Mouse (Mus musculus) B cell, adult (primary cell): ENCODE measurements around the gene Cenpa. TPM values are rescaled to one million over a fixed set of nuclear protein-coding genes. Genes with fewer than 3 reads are reported as not detected.

Experiments
- total RNA-seq: library from RNA; stranded (reverse); gene quantifications from 4 replicates; pipeline ENCODE4 v1.2.4, GENCODE M21; 2023; ENCODE audit not compliant: inconsistent age

Gene Cenpa
- total RNA-seq = 221 to 283 TPM (median 261 TPM) in 4 replicates

DNA sequence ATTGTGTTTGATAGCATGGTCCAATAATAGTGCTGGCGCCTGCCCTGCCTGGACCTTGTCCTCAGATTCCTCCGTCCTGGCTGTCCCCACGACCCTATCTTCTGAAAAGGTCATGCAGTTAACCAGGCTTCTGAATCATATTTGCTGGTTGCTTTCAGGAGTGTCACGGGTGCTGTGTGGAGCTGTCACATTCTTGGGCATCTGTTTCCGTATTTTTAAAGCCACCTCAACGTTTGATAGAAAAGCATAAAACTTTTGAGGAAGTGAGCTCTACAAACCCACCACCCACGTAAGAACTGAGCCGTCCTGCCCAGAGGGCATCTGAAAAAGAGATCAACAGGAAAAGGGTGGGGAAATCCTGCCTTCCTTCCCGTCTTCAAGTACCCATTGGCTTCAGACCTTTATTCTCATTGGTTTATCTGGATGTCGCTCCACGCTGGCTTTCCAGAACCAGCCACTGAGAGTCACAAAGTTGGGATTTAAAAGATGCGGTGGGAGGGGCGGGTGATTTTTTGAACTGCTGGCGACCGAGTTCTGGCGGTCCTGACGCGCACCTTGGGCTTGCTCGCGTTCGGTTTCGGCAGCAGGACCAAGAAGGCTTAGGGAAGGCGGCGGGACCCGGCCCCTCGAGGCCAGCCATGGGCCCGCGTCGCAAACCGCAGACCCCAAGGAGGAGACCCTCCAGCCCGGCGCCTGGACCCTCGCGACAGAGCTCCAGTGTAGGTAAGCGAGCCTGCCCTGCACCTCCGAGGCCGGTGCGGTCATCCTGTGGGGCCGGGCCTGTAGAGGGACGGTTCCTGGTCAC, at the start of gene Cenpa:
TSS of gene Cenpa (plus strand) at position 387 of the 805 bp plus-strand sequence.

DNA sequence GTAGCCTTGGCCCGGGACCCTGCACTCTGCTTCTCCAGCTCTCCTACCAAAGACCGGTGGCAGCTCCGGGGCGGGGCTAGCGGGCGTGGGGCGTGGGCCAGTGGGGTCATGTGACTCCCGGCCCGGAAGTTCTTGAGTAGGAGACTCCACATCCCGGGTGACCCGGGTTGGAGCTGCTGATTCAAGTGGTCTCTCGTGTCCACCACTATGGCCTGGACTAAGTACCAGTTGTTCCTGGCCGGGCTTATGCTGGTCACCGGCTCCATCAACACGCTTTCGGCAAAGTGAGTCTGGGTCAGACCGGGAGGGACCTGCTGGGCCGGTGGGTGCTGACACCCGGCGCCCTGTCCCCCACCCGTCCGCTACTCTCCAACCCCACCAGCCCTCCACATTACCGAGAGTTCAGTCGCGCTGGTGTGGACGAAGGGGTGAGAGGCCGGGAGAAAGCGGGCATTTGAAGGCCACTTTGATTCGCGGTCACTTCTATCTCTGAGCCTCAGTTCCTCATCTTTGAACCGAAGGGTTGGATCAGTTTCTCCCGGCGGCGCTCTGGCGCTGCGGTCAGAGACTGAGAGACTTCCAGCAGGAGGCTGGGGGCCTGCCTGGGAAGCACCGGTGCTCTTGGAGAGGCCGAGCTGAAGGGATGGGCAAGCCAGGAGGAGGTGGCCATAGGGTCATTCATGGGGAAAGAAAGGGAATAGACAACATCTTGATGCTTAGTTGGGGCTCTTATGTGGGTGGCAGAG, 18.6 kb upstream of the Cenpa start, which contains the start of gene Slc35f6:
TSS of gene Slc35f6 (plus strand) at position 119 of the 746 bp plus-strand sequence.

DNA sequence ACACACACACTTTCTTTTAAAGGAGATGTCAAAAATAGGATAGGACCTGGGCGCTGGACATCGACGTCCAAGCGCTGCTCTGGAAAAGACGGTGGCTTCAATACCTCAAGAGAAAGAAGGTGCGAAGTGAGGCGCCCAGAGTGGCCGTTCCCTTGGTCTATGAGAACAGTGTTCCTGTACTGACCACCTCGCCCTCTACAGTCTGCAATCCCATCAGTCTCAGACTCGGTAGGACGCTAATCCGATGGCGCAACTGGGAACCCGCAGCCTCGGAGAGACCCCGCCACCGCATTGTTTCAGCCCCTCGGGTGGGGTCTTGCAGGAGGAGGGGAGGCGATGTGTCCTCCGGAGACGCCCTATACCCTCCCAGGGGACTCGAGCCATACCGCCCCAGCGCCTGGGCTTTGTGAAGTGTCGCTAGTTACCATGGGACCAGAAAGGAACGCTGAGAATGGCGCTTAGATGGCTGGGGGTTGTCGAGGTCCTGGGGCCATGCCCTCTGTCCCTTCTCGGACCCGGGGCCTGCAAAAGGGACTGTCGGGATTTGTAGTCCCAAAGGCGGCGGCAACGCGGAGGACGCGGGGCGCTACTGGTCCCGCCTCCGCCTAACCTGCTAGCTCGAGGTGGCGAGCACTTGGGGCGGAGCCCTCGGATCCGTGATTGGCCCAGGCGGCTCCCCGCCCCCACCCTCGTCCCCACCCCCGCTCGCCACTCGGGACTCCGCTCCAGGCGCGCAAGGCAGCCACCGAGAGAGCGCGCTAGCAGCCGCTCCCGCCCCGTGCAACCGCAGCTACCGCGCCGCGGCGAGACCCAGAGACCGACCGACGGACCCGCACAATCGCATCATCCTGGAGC, 44.8 kb downstream of the Cenpa start, which contains the start of gene Dpysl5:
TSS of gene Dpysl5 (plus strand) at position 418 of the 855 bp plus-strand sequence.

Other genes starting within 250 kb of the Cenpa start
- gene Otof, start 204.8 kb upstream of the Cenpa start, total RNA-seq = not detected in 4 replicates
- gene 1700001C02Rik, start 200.7 kb upstream of the Cenpa start, total RNA-seq = not detected in 4 replicates
- gene Cib4, start 120.9 kb upstream of the Cenpa start, total RNA-seq = not detected in 4 replicates
- 0.57 to 1.1 TPM (median 0.88 TPM) in 4 replicates for gene Kcnk3, start 78.6 kb upstream of the Cenpa start, total RNA-seq
- 47.8 to 61.4 TPM (median 55.9 TPM) in 4 replicates for gene Slc35f6, start 18.8 kb upstream of the Cenpa start, total RNA-seq
- not detected in 4 replicates for gene Dpysl5, start 44.8 kb downstream of the Cenpa start, total RNA-seq
- 7.1 to 8.0 TPM (median 7.9 TPM) in 4 replicates for gene Mapre3, start 147.9 kb downstream of the Cenpa start, total RNA-seq
- 41.6 to 48.8 TPM (median 46.7 TPM) in 4 replicates for gene Tmem214, start 201.2 kb downstream of the Cenpa start, total RNA-seq
- 16.6 to 22.1 TPM (median 20.9 TPM) in 4 replicates for gene Agbl5, start 221.9 kb downstream of the Cenpa start, total RNA-seq
- gene Ost4, start 241.0 kb downstream of the Cenpa start, total RNA-seq = 159 to 190 TPM (median 185 TPM) in 4 replicates
- gene Emilin1, start 246.6 kb downstream of the Cenpa start, total RNA-seq = 0.94 to 2.2 TPM (median 1.3 TPM) in 4 replicates